Mouse (Mus musculus) lung, postnatal 10 days (tissue): Measurements from ENCODE around the gene Trappc3.

Experiments used
- DNase-seq: peaks from one replicate; pipeline ENCODE4 v3.0.0; 2021

Gene Trappc3

GRCm38 (mm10) chr4:126251655-126252254, 10.4 kb upstream of the Trappc3 start:
- peak; percentile 83 for DNase-seq

GRCm38 (mm10) chr4:126252411-126253237, 9.5 kb upstream of the Trappc3 start:
- no peak for DNase-seq

GRCm38 (mm10) chr4:126253637-126254272, 8.4 kb upstream of the Trappc3 start:
- no peak for DNase-seq

- peak; percentile 82 for DNase-seq
Measured at GRCm38 (mm10) chr4:126254315-126255112, 7.6 kb upstream of the Trappc3 start.

GRCm38 (mm10) chr4:126255113-126256001, 6.8 kb upstream of the Trappc3 start:
- DNase-seq: peak; percentile 76

- peak; percentile 89 for DNase-seq
Measured at GRCm38 (mm10) chr4:126256131-126256791, 5.9 kb upstream of the Trappc3 start, which contains the start of gene Map7d1. Gene Map7d1 (minus strand): TSS chr4:126256343.

- peak; percentile 51 for DNase-seq
Measured at GRCm38 (mm10) chr4:126256967-126257881, 4.9 kb upstream of the Trappc3 start.

GRCm38 (mm10) chr4:126259063-126259462, 3.1 kb upstream of the Trappc3 start:
- DNase-seq: peak; percentile 61

GRCm38 (mm10) chr4:126259523-126260160, 2.5 kb upstream of the Trappc3 start:
- DNase-seq: peak; percentile 95

GRCm38 (mm10) chr4:126260520-126261201, 1.5 kb upstream of the Trappc3 start:
- DNase-seq: peak; percentile 93

GRCm38 (mm10) chr4:126261266-126261665, 859 bp upstream of the Trappc3 start:
- DNase-seq: no peak

- no peak for DNase-seq
Measured at GRCm38 (mm10) chr4:126261675-126262074, 450 bp upstream of the Trappc3 start.

GRCm38 (mm10) chr4:126269292-126269691, 7.2 kb downstream of the Trappc3 start:
- DNase-seq: no peak

- no peak for DNase-seq
Measured at GRCm38 (mm10) chr4:126273753-126274152, 11.6 kb downstream of the Trappc3 start.

GRCm38 (mm10) chr4:126275081-126275480, 13.0 kb downstream of the Trappc3 start:
- DNase-seq: no peak

- peak; percentile 45 for DNase-seq
Measured at GRCm38 (mm10) chr4:126275681-126276131, 13.6 kb downstream of the Trappc3 start.

- peak; percentile 76 for DNase-seq
Measured at GRCm38 (mm10) chr4:126277906-126278564, 15.9 kb downstream of the Trappc3 start.

- no peak for DNase-seq
Measured at GRCm38 (mm10) chr4:126278565-126278915, 16.4 kb downstream of the Trappc3 start.
